In the genomic region with DNA sequence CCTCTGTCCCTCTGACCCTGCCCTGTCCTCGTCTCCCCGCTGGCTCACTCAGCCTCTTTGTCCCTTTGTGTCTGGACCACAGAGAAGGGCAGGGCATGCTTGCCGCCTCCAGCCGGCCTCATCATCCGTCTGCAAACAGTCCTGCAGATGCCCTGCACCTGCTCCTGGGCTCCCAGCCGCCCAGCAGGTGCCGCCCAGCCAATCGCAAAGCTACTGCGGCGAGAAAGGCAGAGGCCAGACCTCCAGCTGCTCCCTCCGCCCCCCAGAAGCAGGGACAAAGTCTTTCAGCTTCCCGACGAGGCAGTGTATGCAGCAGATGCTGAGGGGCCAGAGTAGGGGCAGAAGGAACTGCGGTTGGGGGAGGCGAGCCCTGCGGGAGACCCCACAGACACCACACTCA, we compare ENCODE assay signal across 9 mouse cellular contexts. TPM values are rescaled to one million over a fixed set of nuclear protein-coding genes. Genes with fewer than 3 reads are reported as not detected.
DNase-seq lines count a peak whose midpoint lies in the region; ATAC-seq lines count a peak whose summit lies in the region.
"Had no signal": no experiment of that assay in that cellular context is flagged by ENCODE, and none has a peak within 500 bp of the region (broad histone marks: within the 10 kb centered on the region; RNA-seq: fewer than 3 reads in every experiment).

No protein-coding gene starts in this region.

- H3K9me3 ChIP-seq in kidney, embryonic 15.5 days (replicated peaks) = no peaks in the 10 kb centered on the region
- H3K9me3 ChIP-seq in forebrain, embryonic 16.5 days (ENCODE audit: control insufficient read depth, low read length) = no peaks in the 10 kb centered on the region
- no peaks in the 10 kb centered on the region for H3K9me3 ChIP-seq in midbrain, embryonic 11.5 days (ENCODE audit: control insufficient read depth, low read length)

- peak overlapping the region; percentile 45 for H3K4me2 ChIP-seq in kidney, embryonic 15.5 days
- H3K4me2 ChIP-seq in forebrain, embryonic 16.5 days (ENCODE audit: low read length) = peak overlapping the region; percentile 30
- peak overlapping the region; percentile 17 for H3K4me2 ChIP-seq in midbrain, embryonic 11.5 days

- H3K4me3 ChIP-seq in kidney, embryonic 15.5 days (replicated peaks) = no peak overlapping the region
- no peak overlapping the region for H3K4me3 ChIP-seq in forebrain, embryonic 16.5 days (replicated peaks; ENCODE audit: low read length)
- peak overlapping the region; percentile 16 for H3K4me3 ChIP-seq in midbrain, embryonic 11.5 days (ENCODE audit: low read depth, low read length)
- H3K4me3 ChIP-seq: gastrocnemius, adult 2 months had no signal

- H3K27ac ChIP-seq in kidney, embryonic 15.5 days = peak overlapping the region; percentile 9; the same call in 1 of the 2 replicates
- peak overlapping the region; percentile 74 for H3K27ac ChIP-seq in forebrain, embryonic 16.5 days (ENCODE audit: low read length)
- H3K27ac ChIP-seq in midbrain, embryonic 11.5 days (ENCODE audit: low read depth, low read length) = peak overlapping the region; percentile 97
- H3K27ac ChIP-seq: gastrocnemius, adult 2 months had no signal

- no peak for DNase-seq in kidney, postnatal 36 days
- peak; percentile 98 for DNase-seq in midbrain, embryonic 11.5 days (ENCODE audit: low spot score, missing footprints)
- peak; percentile 49 to 62 for DNase-seq in thymus, postnatal 10 days (ENCODE audit: low spot score in 2 of 2)
- no peak for DNase-seq in right cerebral cortex, postnatal 25 days
- DNase-seq in spleen, postnatal 36 days (ENCODE audit: low spot score in 2 of 2) = no peak
- DNase-seq: gastrocnemius, adult 2 months had no signal

- peak; percentile 30; the same call in 1 of the 2 replicates for ATAC-seq in kidney, embryonic 15.5 days (replicated peaks; ENCODE audit: low FRiP score)
- peak; percentile 65 for ATAC-seq in forebrain, embryonic 16.5 days
- ATAC-seq in midbrain, embryonic 11.5 days (ENCODE audit: low FRiP score) = peak; percentile 92
- ATAC-seq in CD4-positive, CD25-positive, alpha-beta regulatory T cell, adult 4 months = no peak

- H3K36me3 ChIP-seq in kidney, embryonic 15.5 days = no peaks in the 10 kb centered on the region
- H3K36me3 ChIP-seq in forebrain, embryonic 16.5 days (ENCODE audit: control insufficient read depth, insufficient read depth) = no peaks in the 10 kb centered on the region
- no peaks in the 10 kb centered on the region for H3K36me3 ChIP-seq in midbrain, embryonic 11.5 days (ENCODE audit: control insufficient read depth, insufficient read depth, low read length)

- H3K9ac ChIP-seq in kidney, embryonic 15.5 days = no peak overlapping the region
- H3K9ac ChIP-seq in forebrain, embryonic 16.5 days (replicated peaks; ENCODE audit: low read depth, low read length) = peak overlapping the region; percentile 50
- H3K9ac ChIP-seq in midbrain, embryonic 11.5 days (ENCODE audit: low read length) = peak overlapping the region; percentile 47

- 4% methylated on average over 16 of the region's 16 CpGs for WGBS in kidney, embryonic 15.5 days
- 4% methylated on average over 16 of the region's 16 CpGs for WGBS in forebrain, embryonic 16.5 days
- 2% methylated on average over 16 of the region's 16 CpGs for WGBS in midbrain, embryonic 11.5 days

- peaks cover 24% of the 10 kb centered on the region for H3K27me3 ChIP-seq in kidney, embryonic 15.5 days
- H3K27me3 ChIP-seq in forebrain, embryonic 16.5 days (replicated peaks; ENCODE audit: control insufficient read depth, insufficient read depth, low read length) = no peaks in the 10 kb centered on the region
- no peaks in the 10 kb centered on the region for H3K27me3 ChIP-seq in midbrain, embryonic 11.5 days (ENCODE audit: control insufficient read depth, insufficient read depth, low read length)

- H3K4me1 ChIP-seq in kidney, embryonic 15.5 days = peaks cover 26% of the 10 kb centered on the region
- H3K4me1 ChIP-seq in forebrain, embryonic 16.5 days (replicated peaks; ENCODE audit: control insufficient read depth, insufficient read depth, low read length) = peaks cover 20% of the 10 kb centered on the region
- H3K4me1 ChIP-seq in midbrain, embryonic 11.5 days (ENCODE audit: control insufficient read depth, insufficient read depth, low read length) = peaks cover 44% of the 10 kb centered on the region

RNA-seq across cellular contexts. Expression of gene Cryba4, which starts 14.9 kb away (rescaled TPM):
- 0.99 and 1.1 TPM in 2 replicates for polyA plus RNA-seq in kidney, embryonic 15.5 days (2015; fragmentation: Nextera tagmentation; extraction: Ambion mirVana)
- 0.75 and 1.4 TPM in 2 replicates for polyA plus RNA-seq in forebrain, embryonic 16.5 days (2015; fragmentation: Nextera tagmentation; extraction: Ambion mirVana)
- polyA plus RNA-seq in midbrain, embryonic 11.5 days (2014; fragmentation: Nextera tagmentation; extraction: Ambion mirVana) = 0.52 and 2.0 TPM in 2 replicates
- 1 to 10 TPM in 1 of 2 experiments, not detected in 1; 1.3 TPM for polyA plus RNA-seq in CD4-positive, CD25-positive, alpha-beta regulatory T cell, adult 4 months (2017; shearing (Covaris generic))

RNA-seq across cellular contexts. Expression of gene Crybb1, which starts 18.2 kb away (rescaled TPM):
- polyA plus RNA-seq in kidney, embryonic 15.5 days (2015; fragmentation: Nextera tagmentation; extraction: Ambion mirVana) = 2.1 and 2.4 TPM in 2 replicates
- polyA plus RNA-seq in forebrain, embryonic 16.5 days (2015; fragmentation: Nextera tagmentation; extraction: Ambion mirVana) = 4.6 and 5.8 TPM in 2 replicates
- polyA plus RNA-seq in midbrain, embryonic 11.5 days (2014; fragmentation: Nextera tagmentation; extraction: Ambion mirVana) = 0.29 and 0.84 TPM in 2 replicates
- polyA plus RNA-seq in CD4-positive, CD25-positive, alpha-beta regulatory T cell, adult 4 months (2017; shearing (Covaris generic)) = not detected

RNA-seq across cellular contexts. Expression of gene Tpst2, which starts 39.1 kb away (rescaled TPM):
- 53.4 and 60.0 TPM in 2 replicates for polyA plus RNA-seq in kidney, embryonic 15.5 days (2015; fragmentation: Nextera tagmentation; extraction: Ambion mirVana)
- 27.9 and 30.2 TPM in 2 replicates for polyA plus RNA-seq in forebrain, embryonic 16.5 days (2015; fragmentation: Nextera tagmentation; extraction: Ambion mirVana)
- 29.3 and 33.5 TPM in 2 replicates for polyA plus RNA-seq in midbrain, embryonic 11.5 days (2014; fragmentation: Nextera tagmentation; extraction: Ambion mirVana)
- 10 to 100 TPM; 58.0 to 61.9 TPM for polyA plus RNA-seq in CD4-positive, CD25-positive, alpha-beta regulatory T cell, adult 4 months (2017; shearing (Covaris generic))

Comparison
In these comparisons a context has a peak if more than half of its experiments do, and no peak if none do; other contexts are left out.
1. H3K27ac ChIP-seq: peak in every context shown above with its lines; median percentile 97 in midbrain, embryonic 11.5 days; 74 in forebrain, embryonic 16.5 days; 9 in kidney, embryonic 15.5 days.
2. DNase-seq: peak in midbrain, embryonic 11.5 days (single experiment) and thymus, postnatal 10 days (2 of 2); none in kidney, postnatal 36 days (0 of 2), right cerebral cortex, postnatal 25 days (single experiment) and spleen, postnatal 36 days (0 of 2).
3. Peak in every context shown above with its lines, with median percentiles within 50 percentile points of each other: H3K4me2 ChIP-seq.